Mouse (Mus musculus) megakaryocyte, embryonic 14.5 days (primary cell): ENCODE measurements at regions not wholly inside any gene's neighbourhood (a gene's known extent, or its start where the extent isn't known, plus 50 kb on each side); places are given as distances from the start of the nearest gene placed in this dataset.

Source experiments
- H3K27me3 ChIP-seq: replicated peaks from 2 replicates; pipeline ENCODE3; 2012; ENCODE audit warnings: inconsistent platforms
- H3K36me3 ChIP-seq: replicated peaks from 2 replicates; pipeline ENCODE3; 2012; ENCODE audit warnings: low read length, inconsistent platforms, mixed read lengths
- H3K4me1 ChIP-seq: 2 replicates; pipeline ENCODE4 v1.6.1; 2012; ENCODE audit warnings: inconsistent platforms
- H3K4me3 ChIP-seq: replicated peaks from 2 replicates; pipeline ENCODE3; 2012; ENCODE audit warnings: moderate library complexity, mild to moderate bottlenecking, inconsistent platforms
- H3K9me3 ChIP-seq: 2 replicates; pipeline ENCODE4 v1.6.1; 2012; ENCODE audit warnings: inconsistent platforms
- FLI1 ChIP-seq: IDR thresholded peaks from 2 replicates; pipeline ENCODE4 v1.6.1; 2012; ENCODE audit warnings: low read length, inconsistent platforms, mixed read lengths
- GATA1 ChIP-seq: IDR thresholded peaks from 3 replicates; pipeline ENCODE4 v1.6.1; 2012; ENCODE audit warnings: mixed read lengths, low read length, inconsistent platforms, borderline replicate concordance

DNA sequence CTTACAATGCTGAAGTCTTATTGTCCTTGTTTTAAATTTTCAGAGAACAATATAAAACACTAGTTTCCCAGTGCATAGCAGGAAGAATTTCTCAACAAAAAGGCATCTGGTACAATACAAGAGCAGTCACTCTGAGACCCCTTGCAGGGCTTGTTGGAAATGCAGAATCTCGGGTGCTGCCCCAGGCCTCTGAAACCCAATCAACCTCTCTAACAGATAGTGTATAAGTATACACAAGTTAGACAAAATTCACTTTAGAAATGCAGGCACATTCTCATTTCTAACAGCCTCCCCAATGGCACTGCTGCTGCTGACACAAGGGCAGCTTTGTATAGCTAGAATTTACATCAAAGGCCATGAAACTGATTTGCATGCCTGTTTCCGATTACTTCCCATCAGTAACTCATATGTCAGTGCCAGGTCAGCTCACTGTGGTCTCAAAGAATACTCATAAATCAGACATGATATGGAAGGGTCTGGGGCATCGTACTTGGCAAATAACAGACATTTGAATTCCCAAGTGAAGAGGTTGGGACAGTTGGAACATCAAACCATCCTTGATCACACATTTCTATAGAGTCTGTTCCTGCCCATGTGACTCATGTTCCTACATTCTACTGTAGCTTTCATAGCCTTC is 405.2 kb downstream of the Ccser2 start:
- Histone ChIP-seq H3K36me3 (no peaks in the 10 kb centered on the region), H3K27me3 (no peaks in the 10 kb centered on the region), H3K9me3 (no peaks in the 10 kb centered on the region), H3K4me3 (no peak overlapping the region), H3K4me1 (no peaks in the 10 kb centered on the region)
- TF ChIP-seq FLI1 (no peak), GATA1 (no peak)

DNA sequence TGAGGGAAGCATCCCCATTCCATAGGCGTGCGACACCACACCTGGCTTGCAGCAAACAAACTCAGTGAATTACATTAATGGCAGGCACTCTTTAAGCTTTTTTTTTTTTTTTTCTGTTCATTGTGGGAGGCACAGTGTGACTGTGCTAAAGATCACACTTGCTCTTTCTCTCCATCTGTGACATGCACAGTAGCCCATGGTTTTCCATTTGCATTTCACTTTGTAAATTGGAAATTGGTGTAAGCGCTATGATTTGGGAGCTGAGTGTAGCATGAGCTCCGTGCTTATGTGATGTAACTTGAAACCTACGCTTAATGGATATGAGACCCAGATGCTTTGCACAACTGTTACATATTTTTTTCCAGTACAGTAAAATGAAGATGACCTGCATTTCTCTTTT is 431.2 kb downstream of the Ccser2 start:
- TF ChIP-seq GATA1 (no peak), FLI1 (no peak)
- Histone ChIP-seq H3K4me1 (no peaks in the 10 kb centered on the region), H3K36me3 (no peaks in the 10 kb centered on the region), H3K9me3 (no peaks in the 10 kb centered on the region), H3K4me3 (no peak overlapping the region), H3K27me3 (no peaks in the 10 kb centered on the region)

DNA sequence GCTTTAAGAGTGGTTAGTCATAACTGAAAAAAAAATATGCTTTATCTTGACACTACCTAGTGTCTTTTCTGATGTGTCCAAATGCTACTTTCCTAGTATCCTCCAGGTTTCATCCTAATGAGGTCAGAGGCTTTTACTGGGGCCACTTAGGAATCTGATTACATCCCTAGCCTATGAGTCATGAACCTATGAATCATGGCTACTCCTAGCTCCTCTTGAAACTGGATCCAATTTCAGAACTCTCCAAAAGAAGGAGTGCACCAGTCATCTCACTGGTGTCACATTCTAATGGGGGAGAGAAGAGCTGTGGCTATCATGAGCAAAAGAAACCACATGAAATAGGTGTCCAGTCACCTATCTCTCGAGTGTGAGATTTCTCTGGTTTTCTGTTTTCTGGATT is 432.6 kb downstream of the 4930474N05Rik start:
- TF ChIP-seq GATA1 = no peak
- TF ChIP-seq FLI1 = no peak
- 0 out of 2 replicates have a peak, but pooled peaks cover 5% of the 10 kb centered on the region for H3K4me1 ChIP-seq
- no peak overlapping the region for H3K4me3 ChIP-seq
- no peaks in the 10 kb centered on the region for H3K36me3 ChIP-seq
- no peaks in the 10 kb centered on the region for H3K9me3 ChIP-seq
- no peaks in the 10 kb centered on the region for H3K27me3 ChIP-seq

DNA sequence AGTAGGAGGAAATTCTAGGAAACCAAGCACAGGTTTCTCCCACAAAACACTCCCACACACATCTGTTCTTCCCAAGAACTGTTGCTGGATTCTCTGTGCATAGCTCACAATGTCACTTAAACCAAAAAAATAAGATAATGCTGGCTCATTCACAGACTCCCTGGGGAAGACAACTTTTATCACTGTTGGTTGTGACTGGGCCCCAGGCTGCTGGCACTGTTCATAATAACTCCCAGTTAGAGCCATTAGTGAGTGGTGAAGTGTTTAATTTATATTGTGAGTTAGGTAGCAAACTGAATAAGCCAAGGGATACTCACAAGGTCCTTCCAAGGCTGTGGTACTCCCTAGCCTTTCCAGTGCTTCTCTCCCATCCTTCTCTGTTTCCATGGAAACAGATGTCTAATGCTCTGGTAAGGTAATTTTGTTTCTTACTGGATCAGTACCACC is 430.9 kb downstream of the 4930474N05Rik start:
- H3K27me3 ChIP-seq = no peaks in the 10 kb centered on the region
- no peak for TF ChIP-seq GATA1
- TF ChIP-seq FLI1 = no peak
- H3K9me3 ChIP-seq = no peaks in the 10 kb centered on the region
- H3K4me1 ChIP-seq = 0 out of 2 replicates have a peak, but pooled peaks cover 5% of the 10 kb centered on the region
- no peak overlapping the region for H3K4me3 ChIP-seq
- H3K36me3 ChIP-seq = no peaks in the 10 kb centered on the region

DNA sequence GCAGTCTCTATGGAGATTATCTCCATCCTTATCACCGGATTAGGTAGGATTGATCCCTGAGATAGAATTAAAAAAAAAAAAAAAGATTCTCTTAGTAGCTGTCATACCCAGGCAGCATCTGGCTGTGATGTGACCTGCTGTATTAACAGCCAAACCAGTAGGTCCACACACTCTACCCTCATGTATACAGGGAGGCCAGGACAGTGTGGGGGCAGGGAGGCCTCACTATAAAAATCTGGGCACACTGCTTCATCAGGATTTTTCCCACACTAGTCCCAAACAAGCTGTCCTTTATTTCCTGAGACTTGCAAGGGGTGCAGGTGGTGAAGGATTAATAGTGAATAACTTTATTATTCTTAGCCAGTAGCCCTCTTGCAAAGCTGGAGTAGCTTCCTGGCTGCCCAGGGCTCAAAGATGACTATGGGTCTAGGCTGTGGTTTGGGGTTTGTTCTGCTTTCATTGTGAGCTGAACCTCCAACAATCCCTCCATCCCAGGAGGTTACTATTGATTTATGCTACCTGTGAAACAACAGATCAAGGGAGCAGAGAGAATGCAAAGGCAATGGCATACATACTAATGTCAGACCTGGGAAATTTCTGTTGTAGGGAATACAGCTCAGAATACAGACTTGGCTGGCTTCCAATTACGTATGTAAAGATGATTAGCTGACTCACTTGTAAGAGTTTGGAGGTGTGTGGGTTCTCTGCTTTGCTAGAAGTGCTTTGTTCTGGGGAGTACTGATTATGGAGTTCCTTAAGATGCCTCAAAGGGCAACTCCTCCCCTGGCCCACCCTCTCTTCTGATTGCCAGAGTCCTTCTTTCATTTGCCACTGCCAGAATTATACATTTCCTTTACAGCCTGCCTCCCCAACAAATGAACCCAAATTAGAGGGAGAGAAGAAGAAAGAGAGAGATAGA is 407.6 kb downstream of the 4930474N05Rik start:
- peaks cover 3% of the 10 kb centered on the region; the same call in 1 of the 2 replicates for H3K4me1 ChIP-seq
- no peaks in the 10 kb centered on the region for H3K27me3 ChIP-seq
- TF ChIP-seq GATA1 = no peak
- no peak for TF ChIP-seq FLI1
- H3K4me3 ChIP-seq = no peak overlapping the region
- H3K9me3 ChIP-seq = no peaks in the 10 kb centered on the region
- no peaks in the 10 kb centered on the region for H3K36me3 ChIP-seq

DNA sequence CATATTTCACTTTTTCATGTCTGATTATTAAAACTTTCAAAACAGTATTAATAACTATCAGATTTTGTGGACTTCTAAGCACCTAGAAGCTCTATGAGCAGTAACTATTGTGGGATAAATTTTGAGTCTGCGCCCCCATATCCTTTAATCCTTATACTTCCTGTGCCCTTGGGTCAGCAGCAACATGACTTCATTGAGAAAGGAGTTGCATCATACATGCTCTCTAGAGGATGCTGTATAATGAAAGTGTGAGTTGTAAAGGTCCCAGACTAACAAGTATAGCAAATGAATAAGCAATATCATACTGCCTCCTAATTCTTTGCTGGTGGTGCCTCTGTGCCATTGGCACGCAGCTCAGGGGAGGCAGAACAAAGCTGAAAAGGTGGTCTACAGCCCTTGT is 404.6 kb downstream of the 4930474N05Rik start:
- peaks cover 3% of the 10 kb centered on the region; the same call in 1 of the 2 replicates for H3K4me1 ChIP-seq
- H3K36me3 ChIP-seq = no peaks in the 10 kb centered on the region
- no peaks in the 10 kb centered on the region for H3K9me3 ChIP-seq
- no peak overlapping the region for H3K4me3 ChIP-seq
- TF ChIP-seq FLI1 (no peak), GATA1 (no peak)
- H3K27me3 ChIP-seq = no peaks in the 10 kb centered on the region

DNA sequence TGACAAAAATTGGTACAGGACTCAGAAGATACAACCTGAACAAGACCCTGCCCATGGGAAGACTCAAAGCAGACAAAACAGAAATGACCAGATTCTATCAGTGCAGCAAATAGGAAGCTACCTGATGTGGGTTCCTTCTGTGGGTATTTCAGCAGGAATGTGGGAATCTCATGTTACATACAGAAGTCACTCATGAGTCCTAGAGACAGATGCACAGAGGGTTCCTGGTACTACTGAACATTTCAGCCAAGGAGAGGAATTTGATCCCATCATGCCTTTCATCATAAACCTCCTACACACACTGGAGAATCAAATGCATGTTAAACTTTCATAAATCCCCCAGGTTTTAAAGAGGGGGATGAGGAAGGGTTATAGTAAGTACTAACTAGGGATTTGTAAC is 390.8 kb downstream of the 4930474N05Rik start:
- no peaks in the 10 kb centered on the region for H3K27me3 ChIP-seq
- TF ChIP-seq GATA1 (no peak), FLI1 (no peak)
- no peaks in the 10 kb centered on the region for H3K9me3 ChIP-seq
- H3K36me3 ChIP-seq = no peaks in the 10 kb centered on the region
- peaks cover 5% of the 10 kb centered on the region; the same call in 1 of the 2 replicates for H3K4me1 ChIP-seq
- H3K4me3 ChIP-seq = no peak overlapping the region

DNA sequence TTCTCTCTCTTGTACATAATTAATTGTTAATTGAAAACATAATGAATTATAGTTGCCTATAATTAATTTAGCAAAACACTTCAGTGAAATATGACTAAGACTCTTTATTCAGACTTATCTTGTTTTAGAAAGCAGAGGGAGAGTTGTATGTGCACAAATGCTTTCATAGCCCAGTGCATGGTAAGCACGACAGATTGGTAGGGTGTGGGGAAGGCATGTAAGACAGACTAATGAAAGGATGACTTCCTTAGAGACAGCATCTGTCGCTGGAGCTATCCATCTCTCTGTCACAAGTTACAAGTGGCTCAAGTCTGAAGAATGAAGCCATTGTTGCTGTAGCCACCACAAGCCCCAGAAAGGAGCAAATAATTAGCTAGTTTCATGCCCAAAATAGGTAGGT is 376.9 kb downstream of the 4930474N05Rik start:
- Histone ChIP-seq H3K27me3 (no peaks in the 10 kb centered on the region), H3K4me3 (no peak overlapping the region), H3K9me3 (no peaks in the 10 kb centered on the region), H3K36me3 (no peaks in the 10 kb centered on the region), H3K4me1 (peaks cover 3% of the 10 kb centered on the region; the same call in 1 of the 2 replicates)
- TF ChIP-seq FLI1 (no peak), GATA1 (no peak)

DNA sequence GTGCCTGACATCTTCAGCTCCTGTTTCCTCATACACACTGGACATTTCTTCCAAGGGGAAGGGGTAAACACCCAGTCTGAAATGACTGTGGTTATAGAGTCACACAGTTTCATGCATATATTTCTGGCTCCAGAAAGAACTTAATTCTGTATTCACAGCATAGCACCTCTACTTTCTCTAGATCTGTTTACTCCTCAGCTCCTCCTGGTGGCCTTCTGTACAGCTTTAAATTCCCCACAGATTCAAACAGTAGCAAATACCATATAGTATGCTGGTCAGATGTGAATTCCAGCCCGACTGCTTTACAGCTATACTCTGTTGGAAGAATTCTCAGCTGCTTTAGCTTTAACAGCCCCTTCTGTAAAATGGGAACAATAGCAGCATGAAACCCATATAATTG is 375.6 kb downstream of the 4930474N05Rik start:
- Histone ChIP-seq H3K9me3 (no peaks in the 10 kb centered on the region), H3K4me3 (no peak overlapping the region), H3K4me1 (peaks cover 3% of the 10 kb centered on the region; the same call in 1 of the 2 replicates), H3K27me3 (no peaks in the 10 kb centered on the region), H3K36me3 (no peaks in the 10 kb centered on the region)
- TF ChIP-seq FLI1 (no peak), GATA1 (no peak)

DNA sequence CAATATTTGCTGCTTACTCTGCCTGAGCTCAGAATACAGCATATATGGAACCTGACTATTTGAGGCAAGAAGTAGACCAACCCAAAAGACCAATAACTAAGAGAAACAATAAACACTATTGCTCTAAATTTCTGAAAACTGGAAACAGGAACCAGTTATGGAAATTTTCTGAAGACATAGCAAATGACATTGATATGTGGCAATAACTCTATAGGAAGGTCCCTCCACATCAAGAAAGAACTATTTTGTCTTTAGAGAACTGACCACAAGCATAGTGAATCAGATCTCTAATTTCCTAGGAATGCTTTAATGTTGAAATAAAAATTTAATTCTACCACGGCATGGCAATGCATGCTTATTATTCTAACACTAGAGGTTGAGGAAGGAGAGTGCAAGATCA is 358.3 kb downstream of the 4930474N05Rik start:
- Histone ChIP-seq H3K4me1 (peaks cover 7% of the 10 kb centered on the region; the same call in 1 of the 2 replicates), H3K36me3 (no peaks in the 10 kb centered on the region), H3K9me3 (no peaks in the 10 kb centered on the region), H3K4me3 (no peak overlapping the region), H3K27me3 (no peaks in the 10 kb centered on the region)
- no peak for TF ChIP-seq FLI1
- no peak for TF ChIP-seq GATA1
